Mouse (Mus musculus) ovary, postnatal 10 days (tissue): ENCODE measurements around the gene Ap1s3.
"Not testable (repeated sequence)": the region's sequence is repeated elsewhere in the genome, so short reads cannot be mapped to it uniquely, and the experiment has no call there.

Source experiments
- DNase-seq: peaks from one replicate; pipeline ENCODE4 v3.0.0; 2022; ENCODE audit warnings: low spot score

The Ap1s3 gene

DNA sequence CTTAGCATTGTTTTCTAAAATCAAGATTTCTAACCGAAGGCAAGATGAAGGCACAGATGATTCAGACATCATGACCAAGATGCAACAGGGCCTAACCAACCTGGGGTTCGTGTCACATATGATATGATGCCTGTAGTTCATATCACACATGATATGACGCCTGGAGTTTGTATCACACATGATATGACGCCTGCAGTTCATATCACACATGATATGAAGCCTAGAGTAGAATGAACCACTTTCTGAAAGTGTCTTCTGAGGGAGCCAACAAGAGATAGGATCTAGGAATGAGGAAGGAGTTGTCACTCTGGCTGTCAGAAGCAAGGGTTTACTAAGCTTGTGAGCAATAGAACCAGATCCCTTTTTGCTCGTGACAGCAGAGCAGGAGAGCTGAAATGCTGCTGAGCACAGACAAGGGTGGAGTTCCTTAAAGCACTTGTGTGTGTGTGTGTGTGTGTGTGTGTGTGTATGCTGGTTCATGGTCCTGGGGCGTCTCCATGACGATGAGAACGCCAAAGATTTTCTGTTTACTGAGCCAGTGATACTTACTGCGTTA, 2.3 kb downstream of the Ap1s3 start:
- no peak for DNase-seq

- no peak for DNase-seq
Observed at GRCm38 (mm10) chr1:79664911-79665310, 6.9 kb downstream of the Ap1s3 start.

- DNase-seq, result no peak
Observed at GRCm38 (mm10) chr1:79659598-79659997, 12.2 kb downstream of the Ap1s3 start.

DNA sequence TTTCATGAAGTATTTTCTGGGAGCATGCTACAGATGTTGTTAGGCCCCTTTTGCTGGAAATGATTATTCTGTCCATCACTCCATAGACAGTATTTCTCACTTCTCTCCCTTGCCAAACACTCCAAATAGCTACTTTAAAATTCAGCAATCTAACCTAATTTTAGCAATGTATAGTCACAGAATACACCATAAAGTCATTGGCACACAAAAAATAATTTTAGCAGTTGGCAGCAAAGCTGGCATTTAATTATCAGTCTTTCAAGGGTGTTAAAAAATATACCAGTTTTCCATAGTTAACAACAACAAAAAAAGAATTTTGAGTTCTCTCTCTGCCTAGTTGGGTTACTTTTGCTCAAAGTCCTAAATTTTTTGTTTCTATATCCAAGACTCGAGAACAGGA, 14.4 kb downstream of the Ap1s3 start:
- no peak for DNase-seq

- no peak for DNase-seq
Observed at GRCm38 (mm10) chr1:79655819-79656555, 15.8 kb downstream of the Ap1s3 start.

GRCm38 (mm10) chr1:79654948-79655347, 16.8 kb downstream of the Ap1s3 start:
- DNase-seq, result no peak

- no peak for DNase-seq
Observed at GRCm38 (mm10) chr1:79643411-79644110, 28.2 kb downstream of the Ap1s3 start.

DNA sequence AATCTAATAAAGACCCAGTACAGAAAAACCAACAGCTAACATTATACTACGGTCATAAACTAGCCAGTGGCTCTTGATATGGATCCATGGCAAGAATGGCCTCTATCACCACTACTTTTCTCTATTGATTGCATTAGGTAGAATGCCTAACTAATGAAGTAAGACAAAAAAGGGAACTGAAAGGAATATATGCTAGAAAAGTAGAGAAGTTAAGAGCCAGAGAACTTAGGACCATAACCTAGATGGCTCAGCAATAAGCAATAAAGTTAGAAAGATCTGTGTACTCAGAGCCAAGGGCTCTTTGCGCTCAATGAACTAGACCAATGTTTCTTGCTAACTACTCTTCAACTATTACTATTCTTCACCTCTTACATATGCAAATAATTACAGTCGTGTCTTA, 29.1 kb downstream of the Ap1s3 start:
- no peak for DNase-seq

GRCm38 (mm10) chr1:79641355-79641754, 30.4 kb downstream of the Ap1s3 start:
- DNase-seq, result no peak

GRCm38 (mm10) chr1:79640151-79640550, 31.6 kb downstream of the Ap1s3 start:
- no peak for DNase-seq

- DNase-seq, result no peak
Observed at GRCm38 (mm10) chr1:79639683-79640082, 32.1 kb downstream of the Ap1s3 start.

DNA sequence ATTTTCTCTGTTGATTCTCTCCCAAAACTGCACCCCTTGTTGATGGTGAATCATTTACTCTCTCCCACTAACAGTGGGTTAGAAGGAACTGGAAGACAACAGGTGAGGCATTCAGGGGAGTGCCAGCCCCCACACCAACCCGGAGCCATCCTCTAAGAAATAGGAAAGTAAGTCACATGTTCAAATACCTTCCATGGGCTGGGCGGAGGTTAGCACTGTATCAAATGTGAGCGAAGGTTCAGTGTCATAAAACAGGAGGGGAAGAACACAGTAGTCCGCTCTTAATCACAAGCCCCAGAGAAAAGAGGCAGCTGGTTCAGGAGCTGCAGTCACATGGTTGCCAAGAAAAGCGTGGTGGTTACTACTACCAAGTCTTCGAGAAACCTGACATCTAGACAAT, 32.7 kb downstream of the Ap1s3 start:
- no peak for DNase-seq

DNA sequence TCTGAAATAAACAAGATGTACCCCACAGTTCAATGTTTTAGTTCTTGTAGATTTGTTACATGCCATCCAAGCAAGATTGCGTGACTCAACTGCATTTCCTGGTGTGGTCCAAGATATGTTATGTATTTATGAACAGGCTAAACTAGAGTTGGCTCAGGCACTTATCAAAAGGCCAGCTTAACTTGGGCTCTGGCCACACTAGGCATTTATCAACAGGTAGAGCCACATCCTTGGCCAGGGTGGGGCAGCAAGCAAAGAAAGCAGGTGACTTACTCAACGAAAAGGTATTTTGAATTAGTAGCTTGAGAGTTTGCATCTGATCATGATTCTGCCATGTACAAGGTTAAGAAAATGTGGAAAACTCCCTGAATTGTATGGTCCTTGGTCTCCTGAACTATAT, 34.0 kb downstream of the Ap1s3 start:
- no peak for DNase-seq

- DNase-seq, result no peak
Observed at GRCm38 (mm10) chr1:79631521-79631920, 40.3 kb downstream of the Ap1s3 start.

DNA sequence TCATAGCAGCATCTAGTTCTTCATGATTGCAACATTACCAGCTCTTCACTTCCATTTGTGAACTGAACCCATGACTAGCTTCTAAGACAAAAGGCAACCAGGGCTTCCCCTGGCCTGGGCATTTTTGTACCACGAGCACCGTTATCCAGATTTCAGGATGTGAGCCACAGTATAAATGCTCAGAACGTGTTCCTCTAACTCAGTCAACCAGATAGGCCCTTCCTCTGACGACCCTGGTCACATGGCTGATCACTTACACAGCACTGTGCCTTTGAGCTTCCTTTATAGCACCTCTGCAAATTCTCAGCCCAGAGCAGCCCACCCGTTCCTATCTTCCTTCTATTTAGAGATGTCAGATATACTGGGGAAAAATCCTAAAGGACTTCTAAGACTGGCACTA, 42.0 kb downstream of the Ap1s3 start:
- no peak for DNase-seq

- DNase-seq, result no peak
Observed at GRCm38 (mm10) chr1:79626140-79626539, 45.6 kb downstream of the Ap1s3 start.

GRCm38 (mm10) chr1:79619434-79619833, 52.3 kb downstream of the Ap1s3 start:
- DNase-seq, result no peak

GRCm38 (mm10) chr1:79616492-79616891, 55.3 kb downstream of the Ap1s3 start:
- DNase-seq, result no peak

GRCm38 (mm10) chr1:79614456-79614855, 57.3 kb downstream of the Ap1s3 start:
- no peak for DNase-seq

GRCm38 (mm10) chr1:79611271-79611670, 60.5 kb downstream of the Ap1s3 start:
- not testable (repeated sequence) for DNase-seq

DNA sequence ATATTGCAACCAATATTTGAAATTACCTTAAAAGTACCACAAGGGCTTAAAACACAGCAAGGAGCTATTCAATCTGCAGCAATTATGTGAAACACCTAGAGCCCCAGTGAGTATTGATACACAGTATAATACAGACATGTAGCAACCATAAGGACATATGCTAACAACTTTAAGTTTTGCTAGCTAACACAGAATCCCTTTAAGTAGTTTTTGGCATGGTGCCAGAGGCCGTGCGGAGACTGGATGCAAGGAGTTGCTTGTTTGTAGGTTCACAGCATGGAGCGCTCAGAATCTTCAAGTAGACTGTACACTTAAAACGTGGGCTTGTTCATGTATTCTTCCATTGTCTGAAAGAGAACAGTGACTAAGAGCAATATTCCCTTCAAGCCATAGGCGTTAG, 62.9 kb downstream of the Ap1s3 start:
- DNase-seq, result not testable (repeated sequence)

GRCm38 (mm10) chr1:79602500-79602899, 69.3 kb downstream of the Ap1s3 start:
- DNase-seq, result no peak

- DNase-seq, result no peak
Observed at GRCm38 (mm10) chr1:79598385-79599178, 73.2 kb downstream of the Ap1s3 start.
